Mouse (Mus musculus) lung, adult 2 months (tissue): Measurements from ENCODE around the gene Mapkapk3. TPM values are rescaled to one million over a fixed set of nuclear protein-coding genes. Genes with fewer than 3 reads are reported as not detected.

ENCODE experiments used
- DNase-seq: peaks from one replicate; pipeline ENCODE4 v3.0.0; 2022
- H3K4me1 ChIP-seq: fragments of 200-500 bp; 2 replicates; pipeline ENCODE4 v1.6.1; 2011; ENCODE audit warnings: low read length; ENCODE audit not compliant: control insufficient read depth, insufficient read depth
- H3K4me3 ChIP-seq: fragments of 200-500 bp; replicated peaks from 2 replicates; pipeline ENCODE3; 2011; ENCODE audit warnings: low read depth, mild to moderate bottlenecking, control low read depth, low read length; ENCODE audit errors: extremely low read depth
- CTCF ChIP-seq: fragments of 200-500 bp; IDR thresholded peaks from 2 replicates; pipeline ENCODE4 v1.5.1; 2011; ENCODE audit warnings: mild to moderate bottlenecking, low read length, control low read depth; ENCODE audit not compliant: insufficient read depth
- POLR2A ChIP-seq: fragments of 200-500 bp; IDR thresholded peaks from 2 replicates; pipeline ENCODE4 v1.6.1; 2011; ENCODE audit warnings: low read depth, mild to moderate bottlenecking, control low read depth, low read length, borderline replicate concordance; ENCODE audit errors: extremely low read depth
- WGBS: fragments of 180-500 bp; shearing (Covaris S2); methylation state at CpG from one replicate; pipeline ENCODE4 v1.1.7; 2018; 5-methylcytosine and 5-hydroxymethylcytosine counted together
- polyA plus RNA-seq: library from polyadenylated mRNA; depleted of rRNA; stranded (reverse); fragments of >200 nt; gene quantifications from 2 replicates; pipeline ENCODE4 v1.2.3, GENCODE M21; 2012

Gene Mapkapk3
- polyA plus RNA-seq, 1 experiment, result 41.1 TPM

GRCm38 (mm10) chr9:107325904-107326303, 36.2 kb upstream of the Mapkapk3 start:
- TF ChIP-seq CTCF, result no peak
- no peak for TF ChIP-seq POLR2A
- Histone ChIP-seq H3K4me1 (peaks cover 21% of the 10 kb centered on the region), H3K4me3 (no peak overlapping the region)
- no peak for DNase-seq
- 48% methylated on average over 7 of the region's 7 CpGs for WGBS

GRCm38 (mm10) chr9:107324799-107325561, 35.3 kb upstream of the Mapkapk3 start:
- no peak for DNase-seq
- 67% methylated on average over 4 of the region's 4 CpGs for WGBS
- no peak for TF ChIP-seq POLR2A
- TF ChIP-seq CTCF, result no peak
- H3K4me1 ChIP-seq, result peaks cover 21% of the 10 kb centered on the region
- no peak overlapping the region for H3K4me3 ChIP-seq

GRCm38 (mm10) chr9:107323558-107323957, 33.9 kb upstream of the Mapkapk3 start:
- DNase-seq, result no peak
- Histone ChIP-seq H3K4me3 (no peak overlapping the region), H3K4me1 (peaks cover 19% of the 10 kb centered on the region)
- no peak for TF ChIP-seq CTCF
- TF ChIP-seq POLR2A, result no peak
- 11% methylated on average over 6 of the region's 6 CpGs for WGBS

GRCm38 (mm10) chr9:107322461-107323050, 32.9 kb upstream of the Mapkapk3 start:
- no peak overlapping the region for H3K4me3 ChIP-seq

GRCm38 (mm10) chr9:107315791-107316190, 26.1 kb upstream of the Mapkapk3 start:
- Histone ChIP-seq H3K4me3 (no peak overlapping the region), H3K4me1 (peaks cover 9% of the 10 kb centered on the region)
- 56% methylated on average over 2 of the region's 2 CpGs for WGBS
- TF ChIP-seq CTCF (no peak), POLR2A (no peak)
- DNase-seq, result no peak

More at GRCm38 (mm10) chr9:107322461-107323050, 32.9 kb upstream of the Mapkapk3 start:
- no peak for DNase-seq
- WGBS, result 63% methylated on average over 8 of the region's 8 CpGs
- H3K4me1 ChIP-seq, result peaks cover 19% of the 10 kb centered on the region
- TF ChIP-seq POLR2A (no peak), CTCF (no peak)

GRCm38 (mm10) chr9:107313926-107314325, 24.2 kb upstream of the Mapkapk3 start:
- DNase-seq, result no peak
- no peak for TF ChIP-seq POLR2A
- TF ChIP-seq CTCF, result no peak
- 78% methylated on average over 3 of the region's 3 CpGs for WGBS
- Histone ChIP-seq H3K4me1 (peaks cover 9% of the 10 kb centered on the region), H3K4me3 (no peak overlapping the region)

GRCm38 (mm10) chr9:107312811-107313584, 23.3 kb upstream of the Mapkapk3 start:
- WGBS, result 51% methylated on average over 10 of the region's 10 CpGs
- no peak overlapping the region for H3K4me3 ChIP-seq
- DNase-seq, result no peak
- H3K4me1 ChIP-seq, result peaks cover 12% of the 10 kb centered on the region
- no peak for TF ChIP-seq CTCF
- TF ChIP-seq POLR2A, result no peak

GRCm38 (mm10) chr9:107309600-107309999, 19.9 kb upstream of the Mapkapk3 start:
- peaks cover 35% of the 10 kb centered on the region for H3K4me1 ChIP-seq
- H3K4me3 ChIP-seq, result no peak overlapping the region
- WGBS, result 72% methylated on average over 5 of the region's 5 CpGs
- no peak for DNase-seq
- TF ChIP-seq POLR2A (no peak), CTCF (no peak)

GRCm38 (mm10) chr9:107309171-107309570, 19.5 kb upstream of the Mapkapk3 start:
- TF ChIP-seq POLR2A, result no peak
- TF ChIP-seq CTCF, result no peak
- WGBS, result 73% methylated on average over 9 of the region's 9 CpGs
- no peak overlapping the region for H3K4me3 ChIP-seq
- peaks cover 39% of the 10 kb centered on the region for H3K4me1 ChIP-seq
- DNase-seq, result no peak
